17 mouse cellular contexts compared by ENCODE assay signal in genomic region chr13:113601831-113602604, GRCm38 (mm10). TPM values are rescaled to one million over a fixed set of nuclear protein-coding genes. Genes with fewer than 3 reads are reported as not detected.
DNase-seq lines count a peak whose midpoint lies in the region; ATAC-seq lines count a peak whose summit lies in the region.
"Had no signal": no experiment of that assay in that cellular context is flagged by ENCODE, and none has a peak within 500 bp of the region (broad histone marks: within the 10 kb centered on the region; RNA-seq: fewer than 3 reads in every experiment).

No protein-coding gene starts in this region.

- ATAC-seq in kidney, embryonic 16.5 days (ENCODE audit: low FRiP score, low TSS enrichment) = no peak
- peak; percentile 26 for ATAC-seq in liver, embryonic 15.5 days (ENCODE audit: insufficient read depth)
- ATAC-seq in frontal cortex, adult (ENCODE audit: low TSS enrichment) = no peak
- ATAC-seq: midbrain, embryonic 16.5 days had no signal

- H3K27me3 ChIP-seq in kidney, embryonic 16.5 days (ENCODE audit: insufficient read depth, low read length) = no peaks in the 10 kb centered on the region
- H3K27me3 ChIP-seq in liver, embryonic 15.5 days = no peaks in the 10 kb centered on the region
- H3K27me3 ChIP-seq: embryonic facial prominence, embryonic 12.5 days; forebrain, embryonic 12.5 days; limb, embryonic 12.5 days; neural tube, embryonic 12.5 days had no signal

- H3K9me3 ChIP-seq in kidney, embryonic 16.5 days (ENCODE audit: low read length) = no peaks in the 10 kb centered on the region
- H3K9me3 ChIP-seq in liver, embryonic 15.5 days (replicated peaks) = no peaks in the 10 kb centered on the region; the same call in 1 of the 2 replicates
- H3K9me3 ChIP-seq: embryonic facial prominence, embryonic 12.5 days; forebrain, embryonic 12.5 days; limb, embryonic 12.5 days; neural tube, embryonic 12.5 days had no signal

- H3K27ac ChIP-seq in kidney, embryonic 16.5 days (ENCODE audit: low read length) = no peak overlapping the region
- H3K27ac ChIP-seq in liver, embryonic 15.5 days (replicated peaks) = peak overlapping the region; percentile 79
- H3K27ac ChIP-seq: embryonic facial prominence, embryonic 12.5 days; forebrain, embryonic 12.5 days; hindbrain, embryonic 14.5 days; limb, embryonic 12.5 days; neural tube, embryonic 12.5 days had no signal

- intact Hi-C loops in left cerebral cortex, postnatal 36 days (cut with DNase I) = no loop called here

- H3K4me3 ChIP-seq in kidney, embryonic 16.5 days (ENCODE audit: low read length) = no peak overlapping the region
- no peak overlapping the region for H3K4me3 ChIP-seq in liver, embryonic 15.5 days (replicated peaks)
- H3K4me3 ChIP-seq: embryonic facial prominence, embryonic 12.5 days; forebrain, embryonic 12.5 days; limb, embryonic 12.5 days; neural tube, embryonic 12.5 days had no signal

- H3K4me1 ChIP-seq in kidney, embryonic 16.5 days (ENCODE audit: insufficient read depth, low read length) = peaks cover 66% of the 10 kb centered on the region
- H3K4me1 ChIP-seq in liver, embryonic 15.5 days (replicated peaks) = peaks cover 74% of the 10 kb centered on the region

- WGBS in kidney, embryonic 16.5 days = 78% methylated on average over 12 of the region's 12 CpGs
- WGBS in liver, embryonic 15.5 days (ENCODE audit: insufficient replicate concordance) = 74% methylated on average over 12 of the region's 12 CpGs

- peaks cover 9% of the 10 kb centered on the region for H3K36me3 ChIP-seq in kidney, embryonic 16.5 days (ENCODE audit: insufficient read depth, low read length)
- H3K36me3 ChIP-seq in liver, embryonic 15.5 days (replicated peaks) = 0 out of 2 replicates have a peak, but pooled peaks cover 3% of the 10 kb centered on the region
- H3K36me3 ChIP-seq: neural tube, embryonic 12.5 days had no signal

- no peak overlapping the region for H3K9ac ChIP-seq in kidney, embryonic 16.5 days (replicated peaks; ENCODE audit: low read length)
- no peak overlapping the region for H3K9ac ChIP-seq in liver, embryonic 15.5 days
- H3K9ac ChIP-seq: embryonic facial prominence, embryonic 12.5 days; forebrain, embryonic 12.5 days; hindbrain, embryonic 14.5 days; limb, embryonic 12.5 days; neural tube, embryonic 12.5 days had no signal

- peak; percentile 48 for DNase-seq in kidney, adult 18-20 months
- DNase-seq in thymus, postnatal 4 days = peak; percentile 3
- no peak for DNase-seq in thymus, adult 18-20 months
- no peak for DNase-seq in left cerebral cortex, postnatal 36 days (ENCODE audit: low spot score in 2 of 2)
- no peak for DNase-seq in adrenal gland, postnatal 14 days
- DNase-seq: cerebellum, postnatal 10 days; gastrocnemius, postnatal 10 days; thymus, postnatal 25 days had no signal

- no peak overlapping the region for H3K4me2 ChIP-seq in kidney, embryonic 16.5 days (replicated peaks; ENCODE audit: low read depth, low read length)
- H3K4me2 ChIP-seq in liver, embryonic 15.5 days = no peak overlapping the region
- H3K4me2 ChIP-seq: embryonic facial prominence, embryonic 12.5 days; forebrain, embryonic 12.5 days; hindbrain, embryonic 14.5 days; limb, embryonic 12.5 days; neural tube, embryonic 12.5 days had no signal

RNA-seq across cellular contexts. Expression of gene Snx18, which starts 16.3 kb away (rescaled TPM):
- polyA plus RNA-seq in kidney, embryonic 16.5 days (2015; fragmentation: Nextera tagmentation; extraction: Ambion mirVana) = 24.6 and 27.2 TPM in 2 replicates
- polyA plus RNA-seq in liver, embryonic 15.5 days (2015; fragmentation: Nextera tagmentation; extraction: Ambion mirVana) = 5.7 and 6.5 TPM in 2 replicates
- total RNA-seq in left cerebral cortex, postnatal 36 days (2021) = 10 to 100 TPM; 22.9 to 23.8 TPM
- 22.6 and 27.6 TPM in 2 replicates for total RNA-seq in adrenal gland, postnatal 14 days (2021)

Comparison
In these comparisons a context has a peak if more than half of its experiments do, and no peak if none do; other contexts are left out.
1. DNase-seq: peak in kidney, adult 18-20 months (single experiment) and thymus, postnatal 4 days (single experiment); none in thymus, adult 18-20 months (0 of 2), left cerebral cortex, postnatal 36 days (0 of 2) and adrenal gland, postnatal 14 days (single experiment).